Mouse (Mus musculus): ENCODE results near the gene Elmo3.

GRCm38 (mm10) chr8:105353583-105354135, 48.3 kb downstream of the Elmo3 start:
- TF ChIP-seq CTCF (conservative IDR thresholded peaks at IDR 0.05 in 1 of 2, IDR thresholded peaks at IDR 0.05 in 1 of 2; ENCODE audit: low read depth in 2 of 2, low read length in 2 of 2) (no peak), NELFE (IDR thresholded peaks at IDR 0.05; ENCODE audit: low read depth, low read length) (no peak), ZC3H11A (IDR thresholded peaks at IDR 0.05; ENCODE audit: low read depth, low read length) (no peak), E2F4 (IDR thresholded peaks at IDR 0.05; ENCODE audit: insufficient replicate concordance, low read depth, low read length) (no peak), POLR2A (IDR thresholded peaks at IDR 0.05; ENCODE audit: low read depth, low read length) (no peak), MYC (IDR thresholded peaks at IDR 0.05; ENCODE audit: low read depth, low read length) (no peak)

Data from CH12.LX (cell line).